Comparison of ENCODE assay signal across 14 mouse cellular contexts in the genomic region with DNA sequence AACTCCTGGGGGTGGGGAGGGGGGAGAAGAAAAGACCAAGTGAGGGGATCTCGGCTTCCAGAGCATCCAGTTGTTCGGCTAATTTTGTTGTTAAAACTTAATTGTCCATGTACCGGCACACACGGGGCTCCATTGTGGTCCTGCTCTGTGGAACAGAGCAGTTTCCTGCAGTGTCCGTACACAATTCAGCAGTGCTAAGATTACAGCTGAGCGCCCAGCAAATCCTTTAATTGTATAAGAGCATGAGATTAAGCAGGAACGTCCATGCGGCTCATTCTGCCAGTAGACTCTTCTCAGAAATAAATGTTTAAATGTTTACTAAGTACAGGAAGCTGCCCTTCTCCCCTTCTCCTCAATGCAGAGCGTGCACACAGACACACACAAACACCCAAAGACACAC. TPM values are rescaled to one million over a fixed set of nuclear protein-coding genes. Genes with fewer than 3 reads are reported as not detected.
DNase-seq lines count a peak whose midpoint lies in the region; ATAC-seq and TF ChIP-seq lines count a peak whose summit lies in the region.
"Had no signal": no experiment of that assay in that cellular context is flagged by ENCODE, and none has a peak within 500 bp of the region (broad histone marks: within the 10 kb centered on the region; RNA-seq: fewer than 3 reads in every experiment).

No protein-coding gene starts in this region.

- TF ChIP-seq CTCF in hindbrain, postnatal 0 days (IDR thresholded peaks at IDR 0.05; ENCODE audit: low read depth), result no peak

- no peaks in the 10 kb centered on the region for H3K9me3 ChIP-seq in hindbrain, embryonic 10.5 days
- H3K9me3 ChIP-seq in hindbrain, postnatal 0 days (ENCODE audit: low read length), result no peaks in the 10 kb centered on the region
- no peaks in the 10 kb centered on the region for H3K9me3 ChIP-seq in midbrain, embryonic 11.5 days (ENCODE audit: control insufficient read depth, low read length)
- H3K9me3 ChIP-seq in midbrain, embryonic 16.5 days (replicated peaks; ENCODE audit: control insufficient read depth, low read length, poor library complexity, severe bottlenecking), result no peaks in the 10 kb centered on the region
- H3K9me3 ChIP-seq in embryonic facial prominence, embryonic 12.5 days, result no peaks in the 10 kb centered on the region
- no peaks in the 10 kb centered on the region for H3K9me3 ChIP-seq in stomach, embryonic 16.5 days (replicated peaks; ENCODE audit: control insufficient read depth, low read length)
- H3K9me3 ChIP-seq: liver, embryonic 12.5 days; midbrain, embryonic 12.5 days had no signal

- H3K27me3 ChIP-seq in hindbrain, embryonic 10.5 days (ENCODE audit: insufficient read depth, poor library complexity, severe bottlenecking), result peaks cover 95% of the 10 kb centered on the region
- 0 out of 2 replicates have a peak, but pooled peaks cover 11% of the 10 kb centered on the region for H3K27me3 ChIP-seq in hindbrain, postnatal 0 days (ENCODE audit: insufficient read depth, low read length)
- H3K27me3 ChIP-seq in midbrain, embryonic 11.5 days (ENCODE audit: control insufficient read depth, insufficient read depth, low read length), result peaks cover 60% of the 10 kb centered on the region
- peaks cover 39% of the 10 kb centered on the region for H3K27me3 ChIP-seq in midbrain, embryonic 16.5 days (ENCODE audit: control insufficient read depth, insufficient read depth, low read depth, low read length)
- H3K27me3 ChIP-seq in embryonic facial prominence, embryonic 12.5 days, result peaks cover 13% of the 10 kb centered on the region; the same call in 1 of the 2 replicates
- no peaks in the 10 kb centered on the region for H3K27me3 ChIP-seq in stomach, embryonic 16.5 days (ENCODE audit: control insufficient read depth, insufficient read depth, low read length)

- no peak for ATAC-seq in hindbrain, postnatal 0 days
- 0 out of 2 replicates have a peak, but pooled peaks have one; percentile 33 for ATAC-seq in midbrain, embryonic 11.5 days (ENCODE audit: low FRiP score)
- ATAC-seq in midbrain, embryonic 16.5 days, result no peak
- no peak for ATAC-seq in embryonic facial prominence, embryonic 12.5 days (ENCODE audit: insufficient number of reproducible peaks, insufficient read depth, low FRiP score, low TSS enrichment)
- no peak; the same call in 1 of the 2 replicates for ATAC-seq in stomach, embryonic 16.5 days (ENCODE audit: insufficient read depth, low FRiP score)
- ATAC-seq: activated CD4-positive, CD25-positive, alpha-beta regulatory T cell, adult 4 months; liver, embryonic 12.5 days; lung, postnatal 0 days had no signal

- no peak overlapping the region for H3K4me2 ChIP-seq in hindbrain, postnatal 0 days (ENCODE audit: low read depth, low read length)
- peak overlapping the region; percentile 17; the same call in 1 of the 2 replicates for H3K4me2 ChIP-seq in midbrain, embryonic 11.5 days
- no peak overlapping the region for H3K4me2 ChIP-seq in midbrain, embryonic 16.5 days (ENCODE audit: low read length)
- H3K4me2 ChIP-seq in embryonic facial prominence, embryonic 12.5 days (replicated peaks), result peak overlapping the region; percentile 9; the same call in 1 of the 2 replicates
- peak overlapping the region; percentile 37; the same call in 1 of the 2 replicates for H3K4me2 ChIP-seq in stomach, embryonic 16.5 days (ENCODE audit: low read depth, low read length)
- H3K4me2 ChIP-seq: liver, embryonic 12.5 days; midbrain, embryonic 12.5 days had no signal

- DNase-seq in hindbrain, embryonic 10.5 days (ENCODE audit: low spot score), result peak; percentile 26
- DNase-seq in hindbrain, postnatal 0 days (ENCODE audit: low spot score), result no peak
- peak; percentile 93 for DNase-seq in midbrain, embryonic 11.5 days (ENCODE audit: low spot score, missing footprints)
- DNase-seq in right cerebral cortex, postnatal 25 days, result no peak
- DNase-seq: cerebellum, postnatal 10 days; gastrocnemius, postnatal 14 days had no signal

- 21% methylated on average over 9 of the region's 9 CpGs for WGBS in hindbrain, embryonic 10.5 days
- 25% methylated on average over 9 of the region's 9 CpGs for WGBS in hindbrain, postnatal 0 days
- 7% methylated on average over 9 of the region's 9 CpGs for WGBS in midbrain, embryonic 11.5 days
- WGBS in midbrain, embryonic 16.5 days, result 17% methylated on average over 9 of the region's 9 CpGs
- 16% methylated on average over 9 of the region's 9 CpGs for WGBS in embryonic facial prominence, embryonic 12.5 days
- WGBS in stomach, embryonic 16.5 days, result 32% methylated on average over 9 of the region's 9 CpGs

- H3K4me1 ChIP-seq in hindbrain, embryonic 10.5 days (replicated peaks), result peaks cover 28% of the 10 kb centered on the region
- no peaks in the 10 kb centered on the region for H3K4me1 ChIP-seq in hindbrain, postnatal 0 days (ENCODE audit: insufficient read depth, low read length)
- peaks cover 16% of the 10 kb centered on the region; the same call in 1 of the 2 replicates for H3K4me1 ChIP-seq in midbrain, embryonic 11.5 days (ENCODE audit: control insufficient read depth, insufficient read depth, low read length)
- peaks cover 16% of the 10 kb centered on the region for H3K4me1 ChIP-seq in midbrain, embryonic 16.5 days (ENCODE audit: control insufficient read depth, insufficient read depth, low read length)
- peaks cover 16% of the 10 kb centered on the region for H3K4me1 ChIP-seq in embryonic facial prominence, embryonic 12.5 days
- no peaks in the 10 kb centered on the region for H3K4me1 ChIP-seq in stomach, embryonic 16.5 days (ENCODE audit: control insufficient read depth, insufficient read depth, low read length)

- H3K9ac ChIP-seq in hindbrain, postnatal 0 days (replicated peaks; ENCODE audit: low read length), result no peak overlapping the region
- H3K9ac ChIP-seq in midbrain, embryonic 11.5 days (ENCODE audit: low read length), result no peak overlapping the region
- H3K9ac ChIP-seq in midbrain, embryonic 16.5 days (ENCODE audit: low read depth, low read length), result no peak overlapping the region
- no peak overlapping the region for H3K9ac ChIP-seq in embryonic facial prominence, embryonic 12.5 days
- H3K9ac ChIP-seq in stomach, embryonic 16.5 days (ENCODE audit: low read length), result no peak overlapping the region
- H3K9ac ChIP-seq: liver, embryonic 12.5 days; midbrain, embryonic 12.5 days had no signal

- H3K27ac ChIP-seq in hindbrain, embryonic 10.5 days, result no peak overlapping the region
- H3K27ac ChIP-seq in hindbrain, postnatal 0 days, result no peak overlapping the region
- H3K27ac ChIP-seq in midbrain, embryonic 11.5 days (ENCODE audit: low read depth, low read length), result no peak overlapping the region
- no peak overlapping the region for H3K27ac ChIP-seq in midbrain, embryonic 16.5 days (ENCODE audit: low read length)
- no peak overlapping the region for H3K27ac ChIP-seq in embryonic facial prominence, embryonic 12.5 days
- H3K27ac ChIP-seq in stomach, embryonic 16.5 days (ENCODE audit: low read length), result no peak overlapping the region
- H3K27ac ChIP-seq: liver, embryonic 12.5 days; midbrain, embryonic 12.5 days had no signal

- no peaks in the 10 kb centered on the region for H3K36me3 ChIP-seq in hindbrain, embryonic 10.5 days
- no peaks in the 10 kb centered on the region for H3K36me3 ChIP-seq in hindbrain, postnatal 0 days (ENCODE audit: insufficient read depth, low read length)
- H3K36me3 ChIP-seq in midbrain, embryonic 11.5 days (ENCODE audit: control insufficient read depth, insufficient read depth, low read length), result no peaks in the 10 kb centered on the region
- H3K36me3 ChIP-seq in midbrain, embryonic 16.5 days (ENCODE audit: control insufficient read depth, insufficient read depth, low read length), result peaks cover 3% of the 10 kb centered on the region; the same call in 1 of the 2 replicates
- H3K36me3 ChIP-seq in embryonic facial prominence, embryonic 12.5 days, result no peaks in the 10 kb centered on the region
- no peaks in the 10 kb centered on the region for H3K36me3 ChIP-seq in stomach, embryonic 16.5 days (ENCODE audit: control insufficient read depth, insufficient read depth, low read length)
- H3K36me3 ChIP-seq: liver, embryonic 12.5 days; midbrain, embryonic 12.5 days had no signal

- H3K4me3 ChIP-seq in hindbrain, embryonic 10.5 days, result 0 out of 2 replicates have a peak overlapping the region, but pooled peaks have one; percentile 18
- H3K4me3 ChIP-seq in hindbrain, postnatal 0 days (ENCODE audit: low read length), result no peak overlapping the region
- H3K4me3 ChIP-seq in midbrain, embryonic 11.5 days (ENCODE audit: low read depth, low read length), result no peak overlapping the region
- no peak overlapping the region for H3K4me3 ChIP-seq in midbrain, embryonic 16.5 days (ENCODE audit: low read depth, low read length)
- H3K4me3 ChIP-seq in embryonic facial prominence, embryonic 12.5 days, result no peak overlapping the region
- H3K4me3 ChIP-seq in stomach, embryonic 16.5 days (replicated peaks; ENCODE audit: low read length), result no peak overlapping the region
- H3K4me3 ChIP-seq: erythroblast, embryonic 14.5 days; liver, embryonic 12.5 days; midbrain, embryonic 12.5 days had no signal

RNA-seq across cellular contexts. Expression of a gene that starts 38.1 kb away (rescaled TPM):
- 15.8 and 25.5 TPM in 2 replicates for polyA plus RNA-seq in hindbrain, embryonic 10.5 days (2016; fragmentation: Nextera tagmentation; extraction: Ambion mirVana)
- 70.8 and 84.6 TPM in 2 replicates for total RNA-seq in hindbrain, postnatal 0 days (2014; rRNA removed)
- polyA plus RNA-seq in hindbrain, postnatal 0 days (2015; fragmentation: Nextera tagmentation; extraction: Ambion mirVana), result 52.8 and 56.1 TPM in 2 replicates
- polyA plus RNA-seq in midbrain, embryonic 11.5 days (2014; fragmentation: Nextera tagmentation; extraction: Ambion mirVana), result 9.3 and 10.6 TPM in 2 replicates
- 50.6 and 57.9 TPM in 2 replicates for polyA plus RNA-seq in midbrain, embryonic 16.5 days (2015; fragmentation: Nextera tagmentation; extraction: Ambion mirVana)
- 12.6 and 13.1 TPM in 2 replicates for polyA plus RNA-seq in embryonic facial prominence, embryonic 12.5 days (2016; fragmentation: Nextera tagmentation; extraction: Ambion mirVana)
- 5.4 and 6.0 TPM in 2 replicates for polyA plus RNA-seq in stomach, embryonic 16.5 days (2015; fragmentation: Nextera tagmentation; extraction: Ambion mirVana)
- polyA plus RNA-seq: erythroblast, embryonic 14.5 days had no signal

RNA-seq across cellular contexts. Expression of a gene that starts 38.3 kb away (rescaled TPM):
- 1.3 and 1.9 TPM in 2 replicates for polyA plus RNA-seq in hindbrain, embryonic 10.5 days (2016; fragmentation: Nextera tagmentation; extraction: Ambion mirVana)
- total RNA-seq in hindbrain, postnatal 0 days (2014; rRNA removed), result 1.5 and 2.0 TPM in 2 replicates
- polyA plus RNA-seq in hindbrain, postnatal 0 days (2015; fragmentation: Nextera tagmentation; extraction: Ambion mirVana), result 1.3 and 1.5 TPM in 2 replicates
- polyA plus RNA-seq in midbrain, embryonic 11.5 days (2014; fragmentation: Nextera tagmentation; extraction: Ambion mirVana), result 0.39 and 0.45 TPM in 2 replicates
- 1.9 and 2.2 TPM in 2 replicates for polyA plus RNA-seq in midbrain, embryonic 16.5 days (2015; fragmentation: Nextera tagmentation; extraction: Ambion mirVana)
- 0.52 and 0.88 TPM in 2 replicates for polyA plus RNA-seq in embryonic facial prominence, embryonic 12.5 days (2016; fragmentation: Nextera tagmentation; extraction: Ambion mirVana)
- 0.21 and 0.51 TPM in 2 replicates for polyA plus RNA-seq in stomach, embryonic 16.5 days (2015; fragmentation: Nextera tagmentation; extraction: Ambion mirVana)
- polyA plus RNA-seq: activated CD4-positive, CD25-positive, alpha-beta regulatory T cell, adult 4 months; erythroblast, embryonic 14.5 days had no signal

Comparison
In these comparisons a context has a peak if more than half of its experiments do, and no peak if none do; other contexts are left out.
1. DNase-seq: peak in hindbrain, embryonic 10.5 days (single experiment) and midbrain, embryonic 11.5 days (single experiment); none in hindbrain, postnatal 0 days (single experiment) and right cerebral cortex, postnatal 25 days (single experiment).
2. H3K4me2 ChIP-seq: peak in midbrain, embryonic 11.5 days (single experiment), embryonic facial prominence, embryonic 12.5 days (single experiment) and stomach, embryonic 16.5 days (single experiment); none in hindbrain, postnatal 0 days (single experiment) and midbrain, embryonic 16.5 days (single experiment).